Mouse (Mus musculus) brain, embryonic 14.5 days (tissue): ENCODE data around the gene Lmnb2.

Source experiments
- CTCF ChIP-seq: fragments of 200-500 bp; IDR thresholded peaks from 2 replicates; pipeline ENCODE4 v1.5.1; 2012; ENCODE audit warnings: inconsistent platforms, mild to moderate bottlenecking, moderate library complexity, borderline replicate concordance; ENCODE audit not compliant: insufficient read depth, insufficient read length; ENCODE audit errors: extremely low read depth
- POLR2A ChIP-seq: fragments of 200-500 bp; IDR thresholded peaks from 2 replicates; pipeline ENCODE4 v1.6.1; 2012; ENCODE audit warnings: mild to moderate bottlenecking, inconsistent platforms, borderline replicate concordance; ENCODE audit not compliant: poor library complexity, insufficient read depth, insufficient read length, severe bottlenecking; ENCODE audit errors: extremely low read depth

DNA sequence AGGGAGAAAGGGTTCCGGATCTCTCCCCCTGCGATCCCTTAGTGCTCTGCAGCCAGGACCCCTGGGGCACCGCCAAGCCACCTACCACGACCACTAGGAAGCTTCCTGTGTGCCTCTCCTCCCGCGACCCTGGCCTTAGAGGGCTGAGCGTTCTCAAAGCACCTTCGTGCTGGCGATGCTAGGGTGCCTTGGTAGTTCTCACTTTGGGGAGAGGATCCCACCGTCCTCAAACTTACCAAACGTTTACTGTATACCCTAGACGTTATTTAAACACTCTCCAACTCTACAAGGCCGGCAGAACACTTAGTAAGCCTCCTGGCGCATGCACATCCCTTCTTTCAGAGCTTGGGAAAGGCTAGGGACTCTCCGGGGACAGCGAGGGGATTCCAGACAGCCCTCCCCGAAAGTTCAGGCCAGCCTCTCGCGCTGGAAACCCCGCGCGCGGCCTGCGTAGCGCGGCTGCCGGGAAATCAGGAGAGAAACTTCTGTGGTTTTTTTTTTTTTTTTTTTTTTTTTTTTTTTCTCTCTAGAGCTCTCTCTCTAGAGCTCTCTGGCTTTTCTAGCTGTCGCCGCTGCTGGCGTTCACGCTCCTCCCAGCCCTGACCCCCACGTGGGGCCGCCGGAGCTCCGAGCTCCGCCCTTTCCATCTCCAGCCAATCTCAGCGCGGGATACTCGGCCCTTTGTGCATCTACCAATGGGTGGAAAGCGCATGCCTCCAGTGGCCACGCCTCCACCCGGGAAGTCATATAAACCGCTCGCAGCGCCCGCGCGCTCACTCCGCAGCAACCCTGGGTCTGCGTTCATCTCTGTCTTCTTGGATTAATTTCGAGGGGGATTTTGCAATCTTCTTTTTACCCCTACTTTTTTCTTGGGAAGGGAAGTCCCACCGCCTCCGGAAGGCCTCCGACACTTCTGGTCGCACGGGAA lies 11.5 kb upstream of the Lmnb2 start, which contains the start of gene Gadd45b:
- TF ChIP-seq CTCF (no peak), POLR2A (peak; percentile 92; the same call in 1 of the 2 replicates)
